Mouse (Mus musculus): ENCODE measurements at regions not wholly inside any gene's neighbourhood (a gene's known extent, or its start where the extent isn't known, plus 50 kb on each side); places are given as distances from the start of the nearest gene placed in this dataset.

- no peaks in the 10 kb centered on the region for H3K4me1 ChIP-seq (replicated peaks; ENCODE audit: control insufficient read depth, insufficient read depth)
- H3K4me3 ChIP-seq (ENCODE audit: low read depth, low read length): no peak overlapping the region
- H3K9ac ChIP-seq (ENCODE audit: low read length): no peak overlapping the region
- 58% methylated on average over 18 of the region's 18 CpGs for WGBS
- no peak overlapping the region for H3K27ac ChIP-seq (replicated peaks)
- no peak; the same call in 1 of the 2 replicates for ATAC-seq (ENCODE audit: low FRiP score, low TSS enrichment)
- DNase-seq (ENCODE audit: low spot score): no peak
- H3K27me3 ChIP-seq (ENCODE audit: control insufficient read depth, insufficient read depth, low read length): no peaks in the 10 kb centered on the region
- no peak overlapping the region for H3K4me2 ChIP-seq (replicated peaks; ENCODE audit: low read depth)
- TF ChIP-seq EP300 (optimal IDR thresholded peaks at IDR 0.05) (no peak), CTCF (IDR thresholded peaks at IDR 0.05; ENCODE audit: low read depth) (no peak)
- no peaks in the 10 kb centered on the region for H3K36me3 ChIP-seq (ENCODE audit: control insufficient read depth, insufficient read depth, low read length)
- no peaks in the 10 kb centered on the region for H3K9me3 ChIP-seq (ENCODE audit: control insufficient read depth, low read length)
Measured at GRCm38 (mm10) chr2:170277182-170277767, 129.4 kb upstream of the Zfp217 start.

- WGBS: 78% methylated on average over 4 of the region's 4 CpGs
- H3K4me3 ChIP-seq (ENCODE audit: low read depth, low read length): no peak overlapping the region
- DNase-seq (ENCODE audit: low spot score) (no peak), ATAC-seq (ENCODE audit: low FRiP score, low TSS enrichment) (no peak)
- TF ChIP-seq EP300 (optimal IDR thresholded peaks at IDR 0.05): no peak
- no peak for TF ChIP-seq CTCF (IDR thresholded peaks at IDR 0.05; ENCODE audit: low read depth)
- 0 out of 2 replicates have a peak, but pooled peaks cover 2% of the 10 kb centered on the region for H3K9me3 ChIP-seq (ENCODE audit: control insufficient read depth, low read length)
- no peaks in the 10 kb centered on the region for H3K27me3 ChIP-seq (ENCODE audit: control insufficient read depth, insufficient read depth, low read length)
- H3K9ac ChIP-seq (ENCODE audit: low read length): no peak overlapping the region
- no peak overlapping the region for H3K27ac ChIP-seq (replicated peaks)
- no peaks in the 10 kb centered on the region for H3K4me1 ChIP-seq (replicated peaks; ENCODE audit: control insufficient read depth, insufficient read depth)
- H3K4me2 ChIP-seq (replicated peaks; ENCODE audit: low read depth): no peak overlapping the region
- no peaks in the 10 kb centered on the region for H3K36me3 ChIP-seq (ENCODE audit: control insufficient read depth, insufficient read depth, low read length)
Measured at GRCm38 (mm10) chr2:170275687-170276086, 127.8 kb upstream of the Zfp217 start.

GRCm38 (mm10) chr2:170269926-170270577 lies 122.1 kb upstream of the Zfp217 start:
- TF ChIP-seq CTCF (IDR thresholded peaks at IDR 0.05; ENCODE audit: low read depth): no peak
- no peak for TF ChIP-seq EP300 (optimal IDR thresholded peaks at IDR 0.05)
- peak; percentile 76 for ATAC-seq (ENCODE audit: low FRiP score, low TSS enrichment)
- peaks cover 4% of the 10 kb centered on the region for H3K4me1 ChIP-seq (replicated peaks; ENCODE audit: control insufficient read depth, insufficient read depth)
- no peaks in the 10 kb centered on the region for H3K36me3 ChIP-seq (ENCODE audit: control insufficient read depth, insufficient read depth, low read length)
- DNase-seq (ENCODE audit: low spot score): peak; percentile 57
- H3K27ac ChIP-seq (replicated peaks): peak overlapping the region; percentile 67
- H3K27me3 ChIP-seq (ENCODE audit: control insufficient read depth, insufficient read depth, low read length): no peaks in the 10 kb centered on the region
- 30% methylated on average over 11 of the region's 11 CpGs for WGBS
- H3K4me3 ChIP-seq (ENCODE audit: low read depth, low read length): no peak overlapping the region
- H3K9ac ChIP-seq (ENCODE audit: low read length): no peak overlapping the region
- H3K9me3 ChIP-seq (ENCODE audit: control insufficient read depth, low read length): 0 out of 2 replicates have a peak, but pooled peaks cover 2% of the 10 kb centered on the region
- H3K4me2 ChIP-seq (replicated peaks; ENCODE audit: low read depth): 0 out of 2 replicates have a peak overlapping the region, but pooled peaks have one; percentile 11

GRCm38 (mm10) chr2:170268080-170268479 lies 120.2 kb upstream of the Zfp217 start:
- H3K4me3 ChIP-seq (ENCODE audit: low read depth, low read length): no peak overlapping the region
- no peaks in the 10 kb centered on the region for H3K27me3 ChIP-seq (ENCODE audit: control insufficient read depth, insufficient read depth, low read length)
- no peak overlapping the region for H3K9ac ChIP-seq (ENCODE audit: low read length)
- TF ChIP-seq CTCF (IDR thresholded peaks at IDR 0.05; ENCODE audit: low read depth) (no peak), EP300 (optimal IDR thresholded peaks at IDR 0.05) (no peak)
- DNase-seq (ENCODE audit: low spot score): no peak
- peaks cover 4% of the 10 kb centered on the region for H3K4me1 ChIP-seq (replicated peaks; ENCODE audit: control insufficient read depth, insufficient read depth)
- 16% methylated on average over 8 of the region's 8 CpGs for WGBS
- H3K36me3 ChIP-seq (ENCODE audit: control insufficient read depth, insufficient read depth, low read length): no peaks in the 10 kb centered on the region
- 0 out of 2 replicates have a peak, but pooled peaks cover 2% of the 10 kb centered on the region for H3K9me3 ChIP-seq (ENCODE audit: control insufficient read depth, low read length)
- no peak; the same call in 1 of the 2 replicates for ATAC-seq (ENCODE audit: low FRiP score, low TSS enrichment)
- H3K27ac ChIP-seq (replicated peaks): peak overlapping the region; percentile 86
- H3K4me2 ChIP-seq (replicated peaks; ENCODE audit: low read depth): peak overlapping the region; percentile 50; the same call in 1 of the 2 replicates

GRCm38 (mm10) chr2:170267152-170267551 lies 119.2 kb upstream of the Zfp217 start:
- DNase-seq (ENCODE audit: low spot score) (peak; percentile 35), ATAC-seq (ENCODE audit: low FRiP score, low TSS enrichment) (no peak)
- Histone ChIP-seq H3K4me1 (replicated peaks; ENCODE audit: control insufficient read depth, insufficient read depth) (peaks cover 4% of the 10 kb centered on the region), H3K27ac (replicated peaks) (peak overlapping the region; percentile 86), H3K9ac (ENCODE audit: low read length) (peak overlapping the region; percentile 32), H3K36me3 (ENCODE audit: control insufficient read depth, insufficient read depth, low read length) (no peaks in the 10 kb centered on the region), H3K4me2 (replicated peaks; ENCODE audit: low read depth) (peak overlapping the region; percentile 50), H3K4me3 (ENCODE audit: low read depth, low read length) (peak overlapping the region; percentile 17), H3K9me3 (ENCODE audit: control insufficient read depth, low read length) (0 out of 2 replicates have a peak, but pooled peaks cover 2% of the 10 kb centered on the region), H3K27me3 (ENCODE audit: control insufficient read depth, insufficient read depth, low read length) (no peaks in the 10 kb centered on the region)
- WGBS: 5% methylated on average over 12 of the region's 12 CpGs
- TF ChIP-seq CTCF (IDR thresholded peaks at IDR 0.05; ENCODE audit: low read depth): no peak
- no peak for TF ChIP-seq EP300 (optimal IDR thresholded peaks at IDR 0.05)
